Mouse (Mus musculus): ENCODE measurements around the gene Wipi2.

The Wipi2 gene

DNA sequence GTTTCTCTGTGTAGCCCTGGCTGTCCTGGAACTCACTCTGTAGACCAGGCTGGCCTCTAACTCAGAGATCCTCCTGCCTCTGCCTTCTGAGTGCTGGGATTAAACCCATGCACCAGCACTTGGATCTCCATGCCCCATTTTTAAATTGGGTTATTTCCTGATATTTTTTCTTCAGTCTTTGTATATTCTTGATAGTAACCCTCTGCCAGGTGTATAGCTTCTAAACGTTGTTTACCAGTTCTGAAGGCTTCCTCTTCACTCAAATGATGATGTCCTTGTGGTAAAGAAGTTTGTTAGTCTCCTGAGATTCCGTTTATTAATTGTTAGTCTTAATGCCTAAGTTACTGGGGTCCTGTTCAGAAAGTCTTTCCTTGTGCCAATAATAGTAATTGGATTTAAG lies at the start of gene Wipi2:
TSS of gene Wipi2 (plus strand) at position 301 of the 400 bp plus-strand sequence.
- no peak for DNase-seq (ENCODE audit: inconsistent ontology term)

DNA sequence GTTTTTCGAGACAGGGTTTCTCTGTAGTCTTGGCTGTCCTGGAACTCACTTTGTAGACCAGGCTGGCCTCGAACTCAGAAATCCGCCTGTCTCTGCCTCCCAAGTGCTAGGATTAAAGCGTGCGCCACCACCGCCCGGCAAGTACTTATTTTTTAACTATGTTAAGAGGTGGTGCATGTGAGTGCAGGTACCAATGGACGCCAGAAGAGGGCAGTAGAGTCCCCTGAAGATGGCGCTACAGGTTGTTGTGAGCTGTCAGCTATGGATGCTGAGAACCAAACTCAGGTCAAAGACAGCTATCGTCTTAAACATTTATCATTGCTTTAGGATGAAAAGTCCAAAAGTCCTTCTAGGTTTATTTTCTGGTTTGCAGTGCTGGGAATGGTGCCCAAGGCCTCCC lies 49.3 kb upstream of the Wipi2 start:
- no peak for DNase-seq (ENCODE audit: inconsistent ontology term)

DNA sequence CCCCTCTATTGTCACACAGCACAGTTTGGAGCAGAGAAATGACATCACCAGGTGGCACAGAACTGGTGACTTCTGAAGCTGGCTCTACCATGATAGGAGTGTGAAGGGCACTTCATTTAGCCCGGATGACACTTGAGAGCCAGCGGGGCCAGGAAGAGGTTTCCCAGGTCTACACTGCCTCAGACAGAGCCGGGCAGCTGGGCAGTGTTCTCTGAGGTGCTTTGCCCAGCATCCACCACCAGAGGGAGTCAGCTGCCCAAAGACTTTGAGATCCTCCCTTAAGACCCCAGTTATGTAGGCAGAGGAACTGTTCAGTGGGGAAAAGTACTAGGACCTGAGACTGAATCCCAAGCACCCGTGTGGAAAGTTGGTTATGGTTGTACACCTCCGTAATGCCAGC lies 46.0 kb upstream of the Wipi2 start:
- peak; percentile 44 for DNase-seq (ENCODE audit: inconsistent ontology term)

DNA sequence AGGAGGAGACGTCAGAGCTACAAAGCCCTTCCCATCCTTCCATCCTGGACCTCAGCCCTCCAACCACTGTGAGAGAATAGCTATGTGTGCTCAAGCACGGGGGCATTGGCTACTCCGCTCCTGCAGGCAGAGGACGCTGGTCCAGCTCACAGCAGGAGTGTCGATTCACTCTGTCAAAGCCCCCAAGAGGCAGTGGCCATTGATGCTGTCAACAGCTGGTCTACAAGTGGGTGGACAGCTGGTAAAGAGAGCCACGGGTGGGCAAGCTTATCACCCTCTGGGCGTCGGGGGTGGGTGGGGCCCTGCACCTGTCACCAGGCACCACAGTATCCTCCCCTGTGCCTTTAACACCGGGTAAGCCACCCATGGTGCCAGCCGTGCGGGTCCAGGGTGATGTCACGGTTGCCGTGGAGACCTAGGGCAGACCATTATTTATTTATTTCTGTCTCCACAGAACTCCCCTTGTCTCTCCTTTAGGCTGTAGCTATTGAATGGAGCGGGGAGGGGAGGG lies 43.8 kb upstream of the Wipi2 start:
- DNase-seq (ENCODE audit: inconsistent ontology term), result peak; percentile 40

DNA sequence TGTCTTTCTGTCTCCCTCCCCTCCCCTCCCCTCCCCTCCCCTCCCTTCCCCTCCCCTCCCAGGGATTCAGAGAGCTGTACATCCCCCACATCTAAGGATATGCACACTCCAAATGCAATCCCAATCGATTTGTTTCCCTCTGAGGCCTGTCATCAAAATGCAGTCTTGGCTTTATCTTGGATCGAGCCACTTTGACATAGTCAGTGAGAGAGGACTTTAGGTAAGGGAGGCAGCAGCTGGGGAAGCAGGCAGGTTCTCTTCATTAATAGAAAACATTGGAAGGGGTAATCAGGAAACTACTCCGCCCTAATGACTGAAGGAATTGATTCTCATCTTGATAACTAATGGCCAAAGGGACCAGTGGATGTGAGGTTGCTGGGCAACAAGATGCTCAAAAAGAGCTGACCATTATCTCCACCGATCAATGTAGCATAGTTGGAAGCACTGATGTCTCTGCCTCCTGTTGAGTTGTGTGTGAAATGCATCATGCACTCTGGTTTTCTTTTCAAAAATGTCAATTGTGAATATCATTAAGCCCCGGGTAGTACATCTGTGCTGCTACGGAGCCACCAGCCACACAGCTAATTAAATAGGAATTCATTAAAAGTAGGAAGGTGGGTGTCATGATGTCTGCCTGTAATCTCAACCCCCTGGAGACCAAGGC lies 36.4 kb upstream of the Wipi2 start:
- DNase-seq (ENCODE audit: inconsistent ontology term), result no peak

DNA sequence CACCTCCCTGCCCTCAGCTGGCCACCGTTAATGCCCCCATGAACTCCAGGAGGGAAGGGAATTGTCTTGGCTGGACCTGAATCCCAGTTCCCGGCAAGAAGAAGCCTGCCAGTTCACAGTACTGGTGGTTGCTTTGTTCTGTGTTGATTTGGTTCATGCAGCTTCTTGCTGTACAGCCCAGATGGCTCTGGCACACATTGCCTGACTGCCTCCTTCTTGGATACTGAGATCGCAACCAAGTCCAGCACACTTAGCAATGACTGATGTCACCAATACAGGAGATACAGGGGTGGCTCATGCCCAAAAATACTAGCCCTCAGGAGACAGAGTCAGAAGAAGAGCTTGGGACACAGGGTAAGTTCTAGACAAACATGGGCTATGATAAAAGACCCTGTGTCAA lies 31.8 kb upstream of the Wipi2 start:
- DNase-seq (ENCODE audit: inconsistent ontology term), result peak; percentile 19

DNA sequence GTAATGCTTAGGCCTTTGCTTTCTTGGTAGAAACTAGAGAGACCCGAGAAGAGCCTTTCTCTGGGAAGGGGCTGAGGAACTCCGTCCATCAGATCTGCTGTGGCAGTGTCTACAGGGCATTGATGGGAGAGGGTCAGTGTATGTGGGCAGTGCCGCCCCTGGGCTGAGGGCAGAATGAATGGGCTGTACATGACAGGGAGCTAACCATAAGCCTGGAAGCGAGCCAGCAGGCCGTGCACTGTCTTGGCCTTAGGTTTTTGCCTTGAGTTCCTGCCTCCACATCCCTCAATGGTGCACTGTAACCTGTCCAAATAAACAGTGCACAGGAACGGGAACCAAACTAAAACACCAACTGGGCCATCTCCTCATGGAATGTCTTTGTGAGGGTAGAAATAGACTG lies 30.8 kb upstream of the Wipi2 start:
- DNase-seq (ENCODE audit: inconsistent ontology term), result no peak

DNA sequence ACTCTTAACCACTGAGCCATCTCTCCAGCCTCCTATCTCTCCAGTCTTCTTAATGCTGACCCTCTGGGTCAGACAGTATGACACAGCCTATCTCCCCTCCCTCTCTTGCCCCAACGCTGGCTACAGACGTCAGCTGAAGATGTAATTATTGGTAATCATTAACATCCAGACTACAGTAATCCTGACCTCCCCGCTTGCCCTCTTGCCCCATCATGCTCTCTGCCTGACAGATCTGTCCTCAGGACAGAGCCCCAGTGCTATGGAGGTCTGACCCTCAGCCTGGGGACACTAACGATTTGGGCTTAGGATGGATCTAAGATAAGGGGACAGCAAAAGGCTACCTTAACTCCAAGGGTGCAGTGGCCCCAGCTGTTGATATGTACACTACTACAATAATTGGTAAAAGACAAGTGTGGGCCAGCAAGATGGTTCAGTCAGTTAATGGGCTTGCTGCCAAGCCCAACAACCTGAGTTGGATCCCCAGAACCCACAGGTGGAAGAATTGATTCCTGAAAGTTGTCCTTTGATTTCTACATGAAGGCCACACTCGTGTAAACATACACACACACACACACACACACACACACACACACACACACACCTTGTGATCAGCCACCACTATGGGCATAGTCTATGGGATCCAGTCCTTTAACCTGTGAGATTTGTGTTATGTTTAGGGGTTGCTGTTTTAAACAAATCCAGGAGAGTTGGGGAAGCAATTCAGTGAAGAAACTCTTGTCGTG lies 29.7 kb upstream of the Wipi2 start:
- DNase-seq (ENCODE audit: inconsistent ontology term), result no peak

DNA sequence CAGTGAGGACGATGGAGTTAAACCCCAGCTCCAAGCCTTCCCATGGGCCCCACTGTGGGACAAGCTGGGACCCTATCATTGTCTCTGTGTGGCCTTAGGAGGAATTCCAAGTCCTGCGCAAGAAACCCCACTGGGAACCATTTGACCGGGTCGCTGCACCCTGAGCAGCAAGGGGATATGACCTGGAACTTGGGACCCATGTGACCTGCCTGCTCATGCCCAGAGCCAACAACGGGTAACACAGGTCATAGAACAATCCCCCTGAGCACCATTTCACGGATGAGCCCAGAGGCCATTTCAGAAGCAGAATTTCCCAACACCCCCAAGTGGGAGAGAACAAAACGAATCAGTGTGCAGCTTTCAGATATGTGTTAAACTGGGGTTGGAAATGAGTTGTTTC lies 23.1 kb upstream of the Wipi2 start:
- no peak for DNase-seq (ENCODE audit: inconsistent ontology term)

DNA sequence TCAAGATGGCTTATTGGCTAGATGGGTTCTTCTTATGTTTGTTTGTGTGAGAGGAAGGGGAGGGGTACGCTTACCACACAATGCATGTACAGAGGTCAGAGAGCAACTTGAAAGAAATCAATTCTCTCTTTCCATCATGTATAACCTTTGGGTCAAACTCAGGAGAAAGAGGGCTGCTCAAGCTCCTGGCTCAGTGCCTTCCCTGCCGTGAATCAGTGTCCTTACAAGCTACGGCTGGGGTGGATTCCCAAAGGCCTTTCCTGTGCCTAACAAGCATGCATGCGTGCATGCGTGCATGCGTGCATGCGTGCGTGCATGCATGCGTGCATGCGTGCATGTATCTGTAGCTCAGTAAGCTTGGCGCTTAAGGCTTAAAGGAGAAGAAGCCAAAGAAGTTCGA lies 22.2 kb upstream of the Wipi2 start:
- DNase-seq (ENCODE audit: inconsistent ontology term), result no peak

DNA sequence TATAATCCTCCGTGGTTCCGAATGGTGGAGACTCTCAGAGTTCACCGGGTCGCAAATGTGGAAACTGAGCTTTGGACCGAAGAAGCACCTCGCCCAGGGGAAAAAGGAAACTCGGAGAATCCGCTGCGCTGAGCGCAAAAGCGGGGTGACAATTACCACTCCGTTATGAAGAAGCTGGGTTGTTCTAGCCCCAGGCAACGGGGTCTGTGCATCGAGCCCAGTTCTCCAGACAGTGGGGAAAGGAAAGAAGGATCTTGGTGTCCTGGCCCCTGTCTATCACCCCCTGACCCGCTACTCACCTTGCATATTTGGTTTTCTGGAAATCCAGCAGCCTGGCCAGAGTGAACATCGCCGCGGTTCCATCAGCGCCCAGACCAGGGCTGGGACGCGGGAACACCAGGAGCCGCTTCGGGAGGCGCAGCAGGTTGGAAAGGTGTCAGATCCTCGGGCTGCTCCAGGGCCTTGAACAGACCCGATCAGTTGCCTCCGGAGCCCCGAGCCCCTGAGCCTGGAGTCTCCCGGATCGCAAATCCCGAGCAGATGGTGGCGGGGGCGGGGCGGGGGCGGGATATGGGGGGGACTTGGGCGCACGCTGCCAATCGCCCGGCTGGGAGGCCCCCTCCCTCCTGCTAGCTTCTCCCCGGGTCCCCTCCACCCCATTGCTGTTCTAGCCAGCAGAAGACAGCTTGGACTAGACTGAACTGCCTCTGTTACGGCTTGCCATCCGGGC lies 19.1 kb upstream of the Wipi2 start, which contains the start of gene Mmd2:
TSS of gene Mmd2 (minus strand) at position 542 of the 730 bp plus-strand sequence.
- peak; percentile 49 for DNase-seq (ENCODE audit: inconsistent ontology term)

DNA sequence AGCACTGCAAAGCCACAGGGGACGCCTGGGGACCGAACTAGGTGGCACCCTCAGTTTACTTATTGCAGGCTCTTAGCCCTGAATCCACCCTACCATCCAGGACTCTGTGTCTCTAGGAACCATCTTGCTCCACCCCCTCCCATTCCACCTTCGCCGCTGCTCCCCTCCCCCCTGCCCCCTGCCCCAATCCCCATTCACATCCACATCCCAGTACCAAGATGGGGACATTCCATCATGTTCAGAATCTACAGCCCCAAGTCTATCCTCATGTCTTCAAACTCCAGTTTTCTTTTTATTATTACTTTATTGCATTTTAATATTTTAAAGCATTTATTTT lies 18.5 kb upstream of the Wipi2 start:
- DNase-seq (ENCODE audit: inconsistent ontology term), result no peak

DNA sequence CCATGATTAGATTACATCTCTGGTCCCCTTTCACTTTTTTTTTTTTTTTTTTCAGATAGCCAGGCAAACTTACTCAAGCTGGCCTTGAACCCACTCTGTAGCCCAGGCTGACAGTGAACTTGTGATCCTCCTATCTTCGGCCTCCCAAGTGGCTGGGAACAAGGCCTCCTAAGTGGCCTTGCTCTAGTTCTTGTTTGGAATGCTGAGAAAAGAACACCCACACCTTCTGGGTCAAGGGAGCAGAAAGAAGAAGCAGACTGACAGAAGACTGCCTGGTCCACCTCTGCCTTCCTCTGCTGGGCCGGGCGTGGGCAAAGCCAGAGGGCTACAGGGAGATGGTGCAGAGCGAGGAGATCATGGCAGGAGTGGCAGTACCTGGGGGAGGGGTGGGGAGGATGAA lies 17.1 kb upstream of the Wipi2 start:
- no peak for DNase-seq (ENCODE audit: inconsistent ontology term)

DNA sequence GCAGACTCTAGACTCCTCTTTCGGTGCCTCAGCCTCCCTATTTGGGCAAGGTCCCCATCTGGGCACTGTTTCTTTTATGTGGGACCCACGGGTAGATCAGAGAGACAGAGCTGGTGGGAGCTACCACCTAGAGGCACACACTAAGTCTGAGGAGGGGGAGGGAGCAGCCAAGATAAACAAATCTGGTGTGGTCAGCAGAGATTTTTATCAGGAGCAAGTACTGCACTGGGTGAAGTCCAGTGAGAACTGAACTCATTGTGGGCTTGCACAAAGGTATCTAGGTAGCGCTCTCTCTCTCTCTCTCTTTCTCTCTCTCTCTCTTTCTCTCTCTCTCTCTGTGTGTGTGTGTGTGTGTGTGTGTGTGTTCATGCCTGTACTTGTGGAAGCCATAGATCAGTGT lies 13.0 kb upstream of the Wipi2 start:
- DNase-seq (ENCODE audit: inconsistent ontology term), result no peak

DNA sequence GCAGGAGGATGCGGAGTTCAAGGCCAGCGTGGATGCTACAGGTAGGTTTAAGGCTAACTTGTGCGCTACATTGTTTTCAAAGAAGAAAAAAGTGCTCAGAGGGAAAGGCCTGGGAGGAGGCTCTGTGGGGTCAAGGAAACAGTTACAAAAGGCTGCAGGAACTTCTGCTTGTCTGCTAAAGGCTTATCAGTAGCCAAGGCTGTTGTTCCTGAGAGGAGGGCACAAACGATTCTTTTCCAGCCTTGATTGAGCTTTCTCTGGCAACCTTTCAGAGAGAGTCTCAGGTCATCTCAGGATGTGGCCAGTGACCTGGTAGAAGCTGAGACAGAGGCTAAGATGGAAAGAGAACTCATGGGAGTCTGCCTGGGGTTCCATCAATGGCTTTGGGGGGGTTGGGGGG lies 11.9 kb upstream of the Wipi2 start:
- no peak for DNase-seq (ENCODE audit: inconsistent ontology term)

DNA sequence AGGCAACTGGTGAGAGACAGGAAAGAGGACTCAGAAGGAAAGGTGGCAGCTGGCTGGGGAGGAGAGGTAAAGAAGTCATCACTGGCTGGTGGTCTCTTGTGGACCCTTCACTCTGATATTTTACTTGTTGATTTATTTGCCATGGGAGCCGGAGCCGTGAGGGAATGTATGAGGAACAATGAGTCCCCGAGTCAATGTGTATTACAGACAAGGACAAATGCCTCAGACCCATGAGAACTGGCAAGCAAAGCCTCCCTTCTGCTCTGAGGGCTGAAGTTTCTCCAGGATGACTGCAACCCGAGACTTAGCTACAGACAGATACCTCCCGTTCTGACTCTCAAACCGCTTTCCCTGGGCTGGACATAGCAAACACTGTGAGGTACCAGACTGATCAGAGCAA lies 11.2 kb upstream of the Wipi2 start:
- no peak for DNase-seq (ENCODE audit: inconsistent ontology term)

DNA sequence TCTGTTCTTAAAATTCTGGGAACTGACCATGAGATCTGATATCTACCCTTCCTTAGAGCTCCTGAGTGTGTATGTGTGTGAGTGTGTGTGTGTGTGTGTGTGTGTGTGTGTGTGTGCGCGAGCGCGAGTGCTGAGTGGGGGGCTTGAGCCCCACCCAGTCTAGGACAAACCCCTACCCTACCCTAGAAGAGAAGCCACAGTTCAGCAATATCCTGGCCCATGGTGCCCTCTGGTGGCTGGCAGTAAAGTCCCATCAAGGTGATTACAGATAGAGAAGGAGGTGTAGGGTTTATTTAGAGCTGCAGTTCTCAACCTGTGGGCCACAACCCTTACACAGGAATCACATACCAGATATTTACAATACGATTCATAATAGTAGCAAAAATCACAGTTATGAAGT lies 7.6 kb upstream of the Wipi2 start:
- peak; percentile 16 for DNase-seq (ENCODE audit: inconsistent ontology term)

DNA sequence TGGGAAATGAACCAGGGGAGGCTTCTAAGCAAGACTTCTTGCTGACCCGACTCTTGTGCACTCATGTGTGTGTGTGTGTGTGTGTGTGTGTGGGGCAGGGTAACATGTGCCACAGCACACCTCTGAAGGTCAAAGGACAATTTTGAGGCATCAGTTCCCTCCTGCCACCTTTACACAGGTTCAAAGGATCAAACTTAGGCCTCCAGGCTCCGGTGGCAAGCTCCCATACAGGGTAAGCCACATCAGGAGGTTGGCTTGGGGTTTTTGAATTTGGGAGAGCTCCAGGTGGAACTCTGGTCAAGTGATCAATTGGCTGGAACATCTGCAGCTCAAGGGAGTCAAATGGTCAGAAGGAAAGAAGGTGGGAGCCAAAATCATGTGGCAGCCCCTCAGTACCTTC lies 6.1 kb upstream of the Wipi2 start:
- no peak for DNase-seq (ENCODE audit: inconsistent ontology term)

DNA sequence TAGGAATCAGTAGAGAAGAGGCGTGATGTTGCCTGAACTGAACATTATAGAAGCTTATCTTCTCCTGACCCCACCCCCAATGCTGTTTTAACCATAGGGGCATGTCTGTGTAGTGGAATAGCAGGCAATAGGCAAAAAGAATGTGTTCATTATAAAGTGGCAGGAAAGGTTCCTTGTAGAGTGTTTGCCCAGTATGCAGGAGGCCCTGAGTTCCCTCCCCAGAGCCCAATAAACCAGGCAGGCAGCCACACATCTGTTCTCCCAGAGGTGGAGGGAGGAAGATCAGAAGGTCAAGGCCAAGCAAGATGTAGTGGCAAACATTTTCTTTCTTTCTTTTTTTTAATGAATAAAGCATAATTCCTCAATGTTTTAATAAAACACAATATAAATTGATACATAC lies 5.4 kb upstream of the Wipi2 start:
- DNase-seq (ENCODE audit: inconsistent ontology term), result no peak

DNA sequence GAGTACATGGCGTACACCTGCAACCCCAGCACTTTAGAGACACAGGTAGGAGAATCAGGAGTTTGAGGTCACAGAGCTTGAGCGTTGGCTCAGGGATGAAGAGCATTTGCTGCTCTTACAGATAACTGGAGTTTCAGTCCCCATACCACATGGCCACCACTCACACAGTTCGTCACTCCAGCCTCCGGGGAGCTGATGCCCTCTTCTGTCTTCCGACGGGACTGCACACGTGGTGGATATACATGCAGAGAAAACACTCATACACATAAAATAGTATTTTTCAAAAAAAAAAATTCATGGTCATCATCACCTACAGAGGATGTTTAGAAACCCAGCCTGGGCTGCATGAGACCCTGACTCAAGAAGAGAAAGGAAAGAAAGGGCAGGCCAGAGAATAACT lies 4.4 kb upstream of the Wipi2 start:
- no peak for DNase-seq (ENCODE audit: inconsistent ontology term)

DNA sequence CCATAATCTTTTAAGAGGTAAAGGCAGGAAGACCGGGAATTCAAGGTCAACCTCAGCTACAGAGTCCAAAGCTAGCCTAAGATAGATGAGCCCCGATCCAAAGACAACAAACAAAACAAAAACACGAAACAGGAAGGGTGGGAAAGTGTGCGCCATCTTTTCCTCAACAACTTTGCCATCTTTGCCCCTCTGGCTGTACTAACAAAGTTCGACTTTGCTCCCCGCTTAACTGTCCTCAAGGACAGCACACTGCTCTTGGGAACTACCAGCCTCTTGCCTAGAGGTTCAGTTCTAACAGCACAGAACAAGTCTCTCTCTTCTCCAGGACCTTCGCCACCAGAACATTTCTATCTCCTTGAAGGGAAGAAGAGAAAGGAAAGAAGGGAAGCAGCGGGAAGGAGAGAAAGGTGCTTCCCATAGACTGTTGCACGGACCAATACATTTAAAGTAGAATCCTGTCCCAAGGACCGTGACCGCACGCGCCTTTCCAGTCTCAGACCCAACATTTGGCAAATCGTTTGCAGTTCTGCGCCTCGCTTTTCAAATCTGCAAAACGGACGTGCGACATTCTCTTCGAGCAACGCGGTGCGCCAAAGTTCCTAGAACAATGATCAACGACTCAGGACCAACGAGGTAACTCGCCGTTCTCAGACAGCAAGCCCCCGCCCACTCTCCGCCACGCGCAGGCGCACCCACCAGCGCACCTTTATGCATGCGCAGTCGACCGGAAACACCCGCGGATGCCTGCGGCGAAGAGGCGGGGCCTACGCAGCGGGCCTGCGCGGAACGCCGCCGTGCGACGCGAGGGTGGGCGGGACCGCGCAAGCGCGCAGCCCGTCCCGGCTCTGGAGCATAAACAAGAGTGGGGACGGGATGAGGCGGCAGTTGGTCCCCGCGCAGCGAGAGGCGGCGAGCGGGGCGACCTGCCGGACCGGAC lies 1.5 kb downstream of the Wipi2 start:
- DNase-seq (ENCODE audit: inconsistent ontology term), result peak; percentile 98

DNA sequence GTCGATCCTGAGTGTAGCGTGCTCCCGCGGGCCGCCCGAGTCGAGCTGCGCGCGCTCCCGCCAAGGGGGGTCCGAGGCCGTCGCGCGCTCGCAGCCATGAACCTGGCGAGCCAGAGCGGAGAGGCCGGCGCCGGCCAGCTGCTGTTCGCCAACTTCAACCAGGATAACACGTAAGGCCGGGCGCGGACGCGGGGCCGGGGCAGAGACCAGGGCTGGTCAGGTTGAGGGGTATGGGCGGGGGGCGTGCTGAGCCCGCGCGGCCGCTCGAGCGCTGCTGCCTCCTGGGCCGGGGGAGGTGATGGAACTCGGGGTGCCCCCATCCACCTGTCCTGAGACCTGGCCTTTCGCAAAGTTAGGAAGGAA lies 2.1 kb downstream of the Wipi2 start:
- no peak for DNase-seq (ENCODE audit: inconsistent ontology term)

Data from Muller cell, postnatal 12 days (primary cell).